8 mouse cellular contexts compared by ENCODE assay signal in genomic region chr7:45812921-45813320, GRCm38 (mm10). TPM values are rescaled to one million over a fixed set of nuclear protein-coding genes. Genes with fewer than 3 reads are reported as not detected.
DNase-seq lines count a peak whose midpoint lies in the region; ATAC-seq and TF ChIP-seq lines count a peak whose summit lies in the region.

No protein-coding gene starts in this region.

- TF ChIP-seq CTCF in lung, embryonic 14.5 days (IDR thresholded peaks at IDR 0.05; ENCODE audit: low read depth), result no peak
- no peak for TF ChIP-seq CTCF in olfactory bulb, adult 2 months (IDR thresholded peaks at IDR 0.05; ENCODE audit: insufficient read depth, low read depth, low read length)

- H3K9me3 ChIP-seq in lung, embryonic 14.5 days (ENCODE audit: low read depth, low read length), result no peaks in the 10 kb centered on the region
- H3K9me3 ChIP-seq in forebrain, embryonic 11.5 days (ENCODE audit: control insufficient read depth, low read length), result no peaks in the 10 kb centered on the region
- no peaks in the 10 kb centered on the region for H3K9me3 ChIP-seq in limb, embryonic 11.5 days (ENCODE audit: control insufficient read depth, low read length)

- WGBS in lung, embryonic 14.5 days, result 81% methylated on average over 8 of the region's 8 CpGs
- 88% methylated on average over 8 of the region's 8 CpGs for WGBS in forebrain, embryonic 11.5 days
- WGBS in limb, embryonic 11.5 days, result 89% methylated on average over 8 of the region's 8 CpGs
- 83% methylated on average over 8 of the region's 8 CpGs for WGBS in olfactory bulb, adult 2 months

- no peak for ATAC-seq in lung, embryonic 14.5 days (ENCODE audit: insufficient read depth)
- no peak for ATAC-seq in forebrain, embryonic 11.5 days (replicated peaks; ENCODE audit: low FRiP score)
- no peak for ATAC-seq in limb, embryonic 11.5 days (ENCODE audit: insufficient number of reproducible peaks, low FRiP score, low TSS enrichment, low read depth)

- H3K4me2 ChIP-seq in lung, embryonic 14.5 days, result peak overlapping the region; percentile 69
- peak overlapping the region; percentile 63 for H3K4me2 ChIP-seq in forebrain, embryonic 11.5 days (ENCODE audit: low read depth, low read length, severe bottlenecking)
- H3K4me2 ChIP-seq in limb, embryonic 11.5 days (ENCODE audit: low read depth, severe bottlenecking), result peak overlapping the region; percentile 85

- TF ChIP-seq POLR2A in olfactory bulb, adult 2 months (IDR thresholded peaks at IDR 0.05; ENCODE audit: insufficient read depth, low read depth, low read length), result no peak

- H3K4me1 ChIP-seq in lung, embryonic 14.5 days (ENCODE audit: insufficient read depth), result peaks cover 7% of the 10 kb centered on the region; the same call in 1 of the 2 replicates
- H3K4me1 ChIP-seq in forebrain, embryonic 11.5 days (replicated peaks; ENCODE audit: control insufficient read depth, insufficient read depth, low read length), result peaks cover 14% of the 10 kb centered on the region
- peaks cover 17% of the 10 kb centered on the region for H3K4me1 ChIP-seq in limb, embryonic 11.5 days (ENCODE audit: control insufficient read depth, insufficient read depth, low read length)
- peaks cover 20% of the 10 kb centered on the region for H3K4me1 ChIP-seq in olfactory bulb, adult 2 months (ENCODE audit: control insufficient read depth, insufficient read depth, low read length)

- no peaks in the 10 kb centered on the region for H3K27me3 ChIP-seq in lung, embryonic 14.5 days (ENCODE audit: insufficient read depth, low read length)
- no peaks in the 10 kb centered on the region for H3K27me3 ChIP-seq in forebrain, embryonic 11.5 days (ENCODE audit: control insufficient read depth, insufficient read depth, low read length)
- H3K27me3 ChIP-seq in limb, embryonic 11.5 days (ENCODE audit: control insufficient read depth, insufficient read depth, low read length), result no peaks in the 10 kb centered on the region

- H3K4me3 ChIP-seq in lung, embryonic 14.5 days (ENCODE audit: low read depth, low read length), result peak overlapping the region; percentile 94
- peak overlapping the region; percentile 98 for H3K4me3 ChIP-seq in forebrain, embryonic 11.5 days (ENCODE audit: low read depth, low read length)
- H3K4me3 ChIP-seq in limb, embryonic 11.5 days (ENCODE audit: low read depth, low read length), result peak overlapping the region; percentile 84
- peak overlapping the region; percentile 13; the same call in 1 of the 2 replicates for H3K4me3 ChIP-seq in olfactory bulb, adult 2 months (ENCODE audit: insufficient read depth, low read depth, low read length)

- peaks cover 52% of the 10 kb centered on the region for H3K36me3 ChIP-seq in lung, embryonic 14.5 days (ENCODE audit: insufficient read depth)
- peaks cover 38% of the 10 kb centered on the region; the same call in 1 of the 2 replicates for H3K36me3 ChIP-seq in forebrain, embryonic 11.5 days (ENCODE audit: control insufficient read depth, insufficient read depth, low read length)
- peaks cover 35% of the 10 kb centered on the region; the same call in 1 of the 2 replicates for H3K36me3 ChIP-seq in limb, embryonic 11.5 days (ENCODE audit: control insufficient read depth, insufficient read depth, low read length)

- H3K27ac ChIP-seq in lung, embryonic 14.5 days (ENCODE audit: low read depth), result no peak overlapping the region
- H3K27ac ChIP-seq in forebrain, embryonic 11.5 days (ENCODE audit: low read depth, low read length), result no peak overlapping the region
- no peak overlapping the region for H3K27ac ChIP-seq in limb, embryonic 11.5 days (replicated peaks; ENCODE audit: low read depth, low read length)
- H3K27ac ChIP-seq in olfactory bulb, adult 2 months (ENCODE audit: insufficient read depth, low read depth, low read length), result no peak overlapping the region

- peak overlapping the region; percentile 100 for H3K9ac ChIP-seq in lung, embryonic 14.5 days
- peak overlapping the region; percentile 100 for H3K9ac ChIP-seq in forebrain, embryonic 11.5 days (ENCODE audit: low read length)
- peak overlapping the region; percentile 98 for H3K9ac ChIP-seq in limb, embryonic 11.5 days (ENCODE audit: low read length)

- no peak for DNase-seq in lung, embryonic 14.5 days
- DNase-seq in lung, postnatal 4 days, result no peak
- DNase-seq in forebrain, embryonic 11.5 days (ENCODE audit: low spot score), result peak; percentile 52
- no peak for DNase-seq in limb, embryonic 11.5 days (ENCODE audit: low spot score)
- no peak for DNase-seq in c-Kit-positive CD71-positive TER-119-positive erythroid progenitor cells, embryonic 14.5 days (ENCODE audit: low spot score)
- DNase-seq in kidney, postnatal 4 days, result no peak
- no peak for DNase-seq in B cell, adult 2 months

RNA-seq across cellular contexts. Expression of gene Cyth2, which starts 1.5 kb away (rescaled TPM):
- 109 and 110 TPM in 2 replicates for polyA plus RNA-seq in lung, embryonic 14.5 days (2014; fragmentation: Nextera tagmentation; extraction: Ambion mirVana)
- polyA plus RNA-seq in forebrain, embryonic 11.5 days (2014; fragmentation: Nextera tagmentation; extraction: Ambion mirVana), result 194 and 207 TPM in 2 replicates
- polyA plus RNA-seq in limb, embryonic 11.5 days (2014; fragmentation: Nextera tagmentation; extraction: Ambion mirVana), result 176 TPM in 2 replicates
- not detected in 2 replicates for polyA plus RNA-seq in olfactory bulb, adult 2 months (2012; ENCODE audit: insufficient read depth, insufficient read length, low replicate concordance, missing spikeins)

RNA-seq across cellular contexts. Expression of gene Kcnj14, which starts 11.7 kb away (rescaled TPM):
- polyA plus RNA-seq in lung, embryonic 14.5 days (2014; fragmentation: Nextera tagmentation; extraction: Ambion mirVana), result 0.67 and 1.1 TPM in 2 replicates
- 0.37 and 0.45 TPM in 2 replicates for polyA plus RNA-seq in forebrain, embryonic 11.5 days (2014; fragmentation: Nextera tagmentation; extraction: Ambion mirVana)
- polyA plus RNA-seq in limb, embryonic 11.5 days (2014; fragmentation: Nextera tagmentation; extraction: Ambion mirVana), result 1.4 and 1.5 TPM in 2 replicates
- not detected in 2 replicates for polyA plus RNA-seq in olfactory bulb, adult 2 months (2012; ENCODE audit: insufficient read depth, insufficient read length, low replicate concordance, missing spikeins)

RNA-seq across cellular contexts. Expression of gene Grwd1, which starts 17.8 kb away (rescaled TPM):
- polyA plus RNA-seq in lung, embryonic 14.5 days (2014; fragmentation: Nextera tagmentation; extraction: Ambion mirVana), result 85.4 and 95.3 TPM in 2 replicates
- polyA plus RNA-seq in forebrain, embryonic 11.5 days (2014; fragmentation: Nextera tagmentation; extraction: Ambion mirVana), result 84.8 and 88.2 TPM in 2 replicates
- polyA plus RNA-seq in limb, embryonic 11.5 days (2014; fragmentation: Nextera tagmentation; extraction: Ambion mirVana), result 90.6 and 94.3 TPM in 2 replicates
- not detected in 2 replicates for polyA plus RNA-seq in olfactory bulb, adult 2 months (2012; ENCODE audit: insufficient read depth, insufficient read length, low replicate concordance, missing spikeins)

RNA-seq across cellular contexts. Expression of gene Sult2b1, which starts 28.5 kb away (rescaled TPM):
- 5.0 and 5.9 TPM in 2 replicates for polyA plus RNA-seq in lung, embryonic 14.5 days (2014; fragmentation: Nextera tagmentation; extraction: Ambion mirVana)
- polyA plus RNA-seq in forebrain, embryonic 11.5 days (2014; fragmentation: Nextera tagmentation; extraction: Ambion mirVana), result 1.4 and 1.6 TPM in 2 replicates
- polyA plus RNA-seq in limb, embryonic 11.5 days (2014; fragmentation: Nextera tagmentation; extraction: Ambion mirVana), result 0.77 and 3.2 TPM in 2 replicates
- not detected in 2 replicates for polyA plus RNA-seq in olfactory bulb, adult 2 months (2012; ENCODE audit: insufficient read depth, insufficient read length, low replicate concordance, missing spikeins)

RNA-seq across cellular contexts. Expression of gene Lmtk3, which starts 29.4 kb away (rescaled TPM):
- 0.76 and 1.9 TPM in 2 replicates for polyA plus RNA-seq in lung, embryonic 14.5 days (2014; fragmentation: Nextera tagmentation; extraction: Ambion mirVana)
- polyA plus RNA-seq in forebrain, embryonic 11.5 days (2014; fragmentation: Nextera tagmentation; extraction: Ambion mirVana), result 5.2 and 6.6 TPM in 2 replicates
- 3.6 and 4.6 TPM in 2 replicates for polyA plus RNA-seq in limb, embryonic 11.5 days (2014; fragmentation: Nextera tagmentation; extraction: Ambion mirVana)
- not detected in 2 replicates for polyA plus RNA-seq in olfactory bulb, adult 2 months (2012; ENCODE audit: insufficient read depth, insufficient read length, low replicate concordance, missing spikeins)

Comparison
In these comparisons a context has a peak if more than half of its experiments do, and no peak if none do; other contexts are left out.
1. H3K4me3 ChIP-seq: peak in every context shown above with its lines; median percentile 98 in forebrain, embryonic 11.5 days; 94 in lung, embryonic 14.5 days; 84 in limb, embryonic 11.5 days; 13 in olfactory bulb, adult 2 months.
2. RNA of gene Grwd1, which starts 17.8 kb away (polyA plus RNA-seq): 85.4 to 95.3 TPM in lung, embryonic 14.5 days, 90.6 to 94.3 TPM in limb, embryonic 11.5 days and 84.8 to 88.2 TPM in forebrain, embryonic 11.5 days; not detected in olfactory bulb, adult 2 months; every median in the first group is over 10 times any median in the second.
3. Peak in every context shown above with its lines, with median percentiles within 50 percentile points of each other: H3K4me2 ChIP-seq and H3K9ac ChIP-seq.